Mouse (Mus musculus): ENCODE measurements around the gene Zfp87.

The Zfp87 gene

GRCm38 (mm10) chr13:67525753-67526410 lies at the start of gene Zfp87, which contains the start of gene Gm26965:
TSS of gene Zfp87 (minus strand) at chr13:67526177.
TSS of gene Gm26965 (minus strand) at chr13:67526151.
- DNase-seq, result peak; percentile 93

- DNase-seq, result no peak
Observed at GRCm38 (mm10) chr13:67572591-67573189, 46.7 kb upstream of the Zfp87 start.

- DNase-seq, result no peak
Observed at GRCm38 (mm10) chr13:67553730-67554129, 27.8 kb upstream of the Zfp87 start, which contains the start of gene Zfp748. TSS of gene Zfp748 (minus strand) at chr13:67553830.

GRCm38 (mm10) chr13:67552505-67553346 lies 26.7 kb upstream of the Zfp87 start:
- DNase-seq, result peak; percentile 80 to 84

GRCm38 (mm10) chr13:67545941-67546340 lies 20.0 kb upstream of the Zfp87 start:
- DNase-seq, result no peak

GRCm38 (mm10) chr13:67527049-67527730 lies 1.2 kb upstream of the Zfp87 start:
- no peak for DNase-seq

GRCm38 (mm10) chr13:67500908-67501307 lies 25.1 kb downstream of the Zfp87 start:
- no peak for DNase-seq

- peak; percentile 79 to 81 for DNase-seq
Observed at GRCm38 (mm10) chr13:67500084-67500719, 25.8 kb downstream of the Zfp87 start, which contains the start of gene Zfp58. TSS of gene Zfp58 (minus strand) at chr13:67500555.

GRCm38 (mm10) chr13:67495631-67496030 lies 30.3 kb downstream of the Zfp87 start:
- no peak for DNase-seq

- no peak for DNase-seq
Observed at GRCm38 (mm10) chr13:67484424-67484811, 41.6 kb downstream of the Zfp87 start.

GRCm38 (mm10) chr13:67483625-67484423 lies 42.2 kb downstream of the Zfp87 start, which contains the start of gene Zfp874b:
TSS of gene Zfp874b (minus strand) at chr13:67484258.
- DNase-seq, result peak; percentile 88 to 89

- no peak for DNase-seq
Observed at GRCm38 (mm10) chr13:67481528-67481927, 44.4 kb downstream of the Zfp87 start.

- DNase-seq, result no peak
Observed at GRCm38 (mm10) chr13:67469274-67469673, 56.7 kb downstream of the Zfp87 start.
